Mouse (Mus musculus) embryonic facial prominence, embryonic 11.5 days (tissue): ENCODE measurements at regions not wholly inside any gene's neighbourhood (a gene's known extent, or its start where the extent isn't known, plus 50 kb on each side); places are given as distances from the start of the nearest gene placed in this dataset.

ENCODE experiments used
- ATAC-seq: fragments of 200-750 bp; cut with Nextera tagmentation; replicated peaks from 2 replicates; pipeline ENCODE4 v1.8.0; 2017; ENCODE audit warnings: low read depth; ENCODE audit not compliant: insufficient number of reproducible peaks, low FRiP score, low TSS enrichment
- DNase-seq: peaks from one replicate; pipeline ENCODE4 v3.0.0-alpha.2; 2015; ENCODE audit warnings: low spot score
- H3K27ac ChIP-seq: fragments of 300-500 bp; sonication (generic); replicated peaks from 2 replicates; pipeline ENCODE4 v1.5.1; 2014; ENCODE audit warnings: mild to moderate bottlenecking, low read depth, low read length, control low read depth
- H3K27me3 ChIP-seq: fragments of 300-500 bp; sonication (generic); 2 replicates; pipeline ENCODE4 v1.6.1; 2014; ENCODE audit warnings: mild to moderate bottlenecking, low read length, moderate library complexity, mixed read lengths; ENCODE audit not compliant: control insufficient read depth, insufficient read depth
- H3K36me3 ChIP-seq: fragments of 300-500 bp; sonication (generic); replicated peaks from 2 replicates; pipeline ENCODE4 v1.6.1; 2014; ENCODE audit warnings: low read depth, mild to moderate bottlenecking, low read length, moderate library complexity, mixed read lengths; ENCODE audit not compliant: control insufficient read depth, insufficient read depth
- H3K4me1 ChIP-seq: fragments of 300-500 bp; sonication (generic); 2 replicates; pipeline ENCODE4 v1.6.1; 2014; ENCODE audit warnings: low read length, mixed read lengths; ENCODE audit not compliant: control insufficient read depth, insufficient read depth
- H3K4me2 ChIP-seq: fragments of 300-500 bp; sonication (generic); 2 replicates; pipeline ENCODE4 v1.6.1; 2014; ENCODE audit warnings: low read depth, mild to moderate bottlenecking, control low read depth, low read length, moderate library complexity
- H3K4me3 ChIP-seq: fragments of 300-500 bp; sonication (generic); 2 replicates; pipeline ENCODE4 v1.5.1; 2014; ENCODE audit warnings: low read depth, low read length, control low read depth
- H3K9ac ChIP-seq: fragments of 300-500 bp; sonication (generic); replicated peaks from 2 replicates; pipeline ENCODE4 v1.6.1; 2014; ENCODE audit warnings: mild to moderate bottlenecking, control low read depth, low read length
- H3K9me3 ChIP-seq: fragments of 300-500 bp; sonication (generic); replicated peaks from 2 replicates; pipeline ENCODE4 v1.6.1; 2016; ENCODE audit warnings: mild to moderate bottlenecking, low read length, inconsistent platforms, mixed read lengths; ENCODE audit not compliant: control insufficient read depth
- WGBS: fragments of 180-500 bp; shearing (Covaris S2); extraction: QIAGEN DNeasy Blood & Tissue Kit; methylation state at CpG from one replicate; pipeline ENCODE4 v1.1.7; 2014; 5-methylcytosine and 5-hydroxymethylcytosine counted together

- no peak for DNase-seq
- H3K9ac ChIP-seq: no peak overlapping the region
- H3K9me3 ChIP-seq: no peaks in the 10 kb centered on the region
- no peak overlapping the region for H3K27ac ChIP-seq
- H3K36me3 ChIP-seq: no peaks in the 10 kb centered on the region
- H3K27me3 ChIP-seq: no peaks in the 10 kb centered on the region
- ATAC-seq: no peak
- no peak overlapping the region for H3K4me2 ChIP-seq
- WGBS: 84% methylated on average over 1 of the region's 1 CpGs
- no peak overlapping the region for H3K4me3 ChIP-seq
- no peaks in the 10 kb centered on the region for H3K4me1 ChIP-seq
Observed at GRCm38 (mm10) chr8:102488284-102488683, 297.2 kb downstream of the Cdh11 start.

DNA sequence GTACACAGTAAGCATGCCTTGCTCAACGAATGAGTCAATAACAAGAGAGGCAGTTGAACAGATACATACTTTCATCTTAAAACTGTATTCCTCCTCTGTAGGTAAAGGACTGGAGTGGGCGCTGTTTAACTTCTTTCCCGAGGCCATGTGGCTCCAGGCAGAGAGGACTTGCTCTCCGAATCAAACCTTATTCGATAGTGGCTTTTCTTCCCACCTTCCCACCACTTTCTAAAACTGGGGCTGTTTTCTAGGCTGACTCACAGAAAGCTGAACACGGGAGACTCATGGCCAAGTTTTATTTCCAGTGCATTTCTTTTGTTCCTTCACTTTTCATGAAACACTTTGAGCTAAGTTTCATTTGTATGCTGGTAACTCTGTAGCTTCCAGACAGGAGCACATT is 297.6 kb downstream of the Cdh11 start:
- no peak for ATAC-seq
- 84% methylated on average over 6 of the region's 6 CpGs for WGBS
- no peak overlapping the region for H3K4me3 ChIP-seq
- H3K27ac ChIP-seq: no peak overlapping the region
- H3K9me3 ChIP-seq: no peaks in the 10 kb centered on the region
- no peak overlapping the region for H3K9ac ChIP-seq
- H3K27me3 ChIP-seq: no peaks in the 10 kb centered on the region
- DNase-seq: no peak
- no peaks in the 10 kb centered on the region for H3K36me3 ChIP-seq
- no peak overlapping the region for H3K4me2 ChIP-seq
- H3K4me1 ChIP-seq: no peaks in the 10 kb centered on the region

DNA sequence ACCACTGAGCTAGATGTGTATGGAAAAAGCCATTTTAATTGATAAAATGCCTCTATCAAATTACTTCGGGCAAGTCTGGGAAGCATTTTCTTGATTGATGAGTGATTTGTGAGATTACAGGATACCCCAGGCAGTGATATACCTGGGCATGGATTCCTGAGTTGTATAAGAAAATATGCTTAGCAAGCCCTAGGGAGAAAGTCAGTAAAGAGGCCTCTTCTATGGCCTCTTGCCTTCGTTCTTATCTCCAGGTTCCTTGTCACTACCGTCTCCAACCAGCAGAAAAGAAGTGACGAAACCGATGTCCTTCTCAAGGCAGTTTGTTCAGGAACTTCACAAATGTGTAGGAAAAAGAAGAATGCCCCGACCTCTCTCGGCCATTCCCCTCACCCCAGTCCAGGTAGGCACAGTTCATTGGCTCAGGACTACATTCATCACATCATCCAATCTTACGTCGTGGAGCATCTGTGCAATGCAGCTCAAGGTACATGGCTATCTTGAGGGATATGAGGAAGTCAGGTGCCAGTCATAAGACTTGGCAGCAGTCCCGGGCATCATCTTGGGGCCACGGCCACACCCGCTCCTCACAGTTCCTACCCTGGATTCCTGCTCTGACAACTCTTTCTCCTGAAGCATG is 310.2 kb downstream of the Cdh11 start:
- H3K36me3 ChIP-seq: no peaks in the 10 kb centered on the region
- H3K27ac ChIP-seq: no peak overlapping the region
- H3K27me3 ChIP-seq: no peaks in the 10 kb centered on the region
- DNase-seq (no peak), ATAC-seq (no peak)
- H3K9ac ChIP-seq: no peak overlapping the region
- WGBS: 93% methylated on average over 12 of the region's 12 CpGs
- no peak overlapping the region for H3K4me2 ChIP-seq
- no peaks in the 10 kb centered on the region for H3K9me3 ChIP-seq
- no peaks in the 10 kb centered on the region for H3K4me1 ChIP-seq
- H3K4me3 ChIP-seq: no peak overlapping the region

DNA sequence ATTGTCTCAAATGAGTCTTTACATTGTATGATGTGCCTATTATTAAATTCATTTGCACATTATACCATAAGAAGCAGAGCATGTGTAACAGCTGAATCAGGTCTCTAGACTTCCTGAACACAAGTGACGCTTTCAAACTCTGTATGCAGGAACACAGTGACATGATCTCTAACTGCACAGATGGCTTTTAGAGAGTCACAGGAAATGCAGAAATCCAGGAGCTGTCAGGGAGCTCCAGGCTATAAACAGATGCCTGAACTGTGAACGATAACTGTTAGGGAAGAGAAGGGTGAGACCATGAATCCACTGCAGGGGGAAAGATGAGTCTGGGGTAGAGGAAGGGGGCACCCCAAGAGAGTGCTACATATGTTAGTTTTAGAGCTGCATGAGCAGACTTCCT is 311.2 kb downstream of the Cdh11 start:
- DNase-seq (no peak), ATAC-seq (no peak)
- Histone ChIP-seq H3K9ac (no peak overlapping the region), H3K27ac (no peak overlapping the region), H3K9me3 (no peaks in the 10 kb centered on the region), H3K36me3 (no peaks in the 10 kb centered on the region), H3K27me3 (no peaks in the 10 kb centered on the region), H3K4me3 (no peak overlapping the region), H3K4me1 (no peaks in the 10 kb centered on the region), H3K4me2 (no peak overlapping the region)
- WGBS: 56% methylated on average over 2 of the region's 2 CpGs

- Histone ChIP-seq H3K9me3 (no peaks in the 10 kb centered on the region), H3K27ac (no peak overlapping the region), H3K27me3 (no peaks in the 10 kb centered on the region), H3K36me3 (no peaks in the 10 kb centered on the region), H3K9ac (no peak overlapping the region), H3K4me1 (no peaks in the 10 kb centered on the region), H3K4me3 (no peak overlapping the region), H3K4me2 (no peak overlapping the region)
- DNase-seq: no peak
- 87% methylated on average over 1 of the region's 1 CpGs for WGBS
- ATAC-seq: no peak
Observed at GRCm38 (mm10) chr8:102471352-102471751, 314.1 kb downstream of the Cdh11 start.

- Histone ChIP-seq H3K36me3 (no peaks in the 10 kb centered on the region), H3K9ac (no peak overlapping the region), H3K4me1 (no peaks in the 10 kb centered on the region), H3K4me2 (no peak overlapping the region), H3K4me3 (no peak overlapping the region), H3K27me3 (no peaks in the 10 kb centered on the region), H3K27ac (no peak overlapping the region), H3K9me3 (no peaks in the 10 kb centered on the region)
- WGBS: 96% methylated on average over 2 of the region's 2 CpGs
- DNase-seq (no peak), ATAC-seq (no peak)
Observed at GRCm38 (mm10) chr8:102462601-102463000, 322.8 kb downstream of the Cdh11 start.

DNA sequence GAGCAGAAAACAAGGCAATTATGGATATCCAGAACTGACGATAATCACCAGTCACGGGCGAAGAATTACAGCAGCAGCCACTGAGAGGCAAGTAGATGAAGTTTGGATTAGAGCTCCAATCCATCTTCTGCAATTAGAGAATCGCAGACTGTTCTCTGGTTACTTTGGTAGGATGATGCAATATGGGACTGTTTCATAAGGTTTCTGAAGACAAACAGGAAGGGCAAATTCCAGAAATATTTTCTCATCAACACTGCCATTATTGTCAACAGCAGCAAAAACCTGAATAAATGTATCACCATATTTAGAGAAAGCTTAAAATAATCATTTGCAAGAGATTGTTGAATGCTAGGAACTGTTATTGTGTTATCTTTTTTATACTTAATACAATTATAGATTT is 342.4 kb downstream of the Cdh11 start:
- no peak overlapping the region for H3K4me2 ChIP-seq
- H3K27me3 ChIP-seq: no peaks in the 10 kb centered on the region
- no peak overlapping the region for H3K27ac ChIP-seq
- H3K9me3 ChIP-seq: no peaks in the 10 kb centered on the region
- H3K4me3 ChIP-seq: no peak overlapping the region
- no peak for ATAC-seq
- WGBS: 75% methylated on average over 4 of the region's 4 CpGs
- no peaks in the 10 kb centered on the region for H3K4me1 ChIP-seq
- H3K36me3 ChIP-seq: no peaks in the 10 kb centered on the region
- H3K9ac ChIP-seq: no peak overlapping the region
- no peak for DNase-seq

- Histone ChIP-seq H3K36me3 (no peaks in the 10 kb centered on the region), H3K27ac (no peak overlapping the region), H3K9me3 (no peaks in the 10 kb centered on the region), H3K4me3 (no peak overlapping the region), H3K4me2 (no peak overlapping the region), H3K4me1 (no peaks in the 10 kb centered on the region), H3K27me3 (no peaks in the 10 kb centered on the region), H3K9ac (no peak overlapping the region)
- WGBS: 80% methylated on average over 2 of the region's 2 CpGs
- ATAC-seq: no peak
- DNase-seq: no peak
Observed at GRCm38 (mm10) chr8:102421828-102422227, 363.6 kb downstream of the Cdh11 start.
